ENCODE assay signal across 9 mouse cellular contexts in genomic region chr14:30699656-30700055, GRCm38 (mm10). TPM values are rescaled to one million over a fixed set of nuclear protein-coding genes. Genes with fewer than 3 reads are reported as not detected.
A peak's percentile ranks its signal among the peaks of the same experiment; 100 is the strongest.
DNase-seq lines count a peak whose midpoint lies in the region; ATAC-seq and TF ChIP-seq lines count a peak whose summit lies in the region.
"Had no signal": no experiment of that assay in that cellular context is flagged by ENCODE, and none has a peak within 500 bp of the region (broad histone marks: within the 10 kb centered on the region; RNA-seq: fewer than 3 reads in every experiment).

No protein-coding gene starts in this region.

- intact Hi-C loops in heart, adult 2 months (cut with DNase I): no loop called here

- no peak overlapping the region for H3K4me2 ChIP-seq in kidney, embryonic 15.5 days
- H3K4me2 ChIP-seq: limb, embryonic 12.5 days had no signal

- peak; percentile 38 to 53 for DNase-seq in heart, adult 2 months
- no peak for DNase-seq in heart, adult 11 months
- peak; percentile 70 for DNase-seq in 3T3-L1 (ENCODE audit: low read depth, low spot score)
- peak; percentile 72 for DNase-seq in R1 (ENCODE audit: low read depth, low spot score)
- DNase-seq in embryo, embryonic 9.5 days (ENCODE audit: extremely low spot score): peak; percentile 70
- peak; percentile 6 to 50 for DNase-seq in thymus, postnatal 10 days (ENCODE audit: low spot score in 2 of 2)

- no peaks in the 10 kb centered on the region for H3K79me2 ChIP-seq in heart, adult 2 months (replicated peaks; ENCODE audit: control insufficient read depth, insufficient read depth, low read length)

- TF ChIP-seq EP300 in heart, adult 2 months (IDR thresholded peaks at IDR 0.05; ENCODE audit: insufficient read depth, low read depth, low read length): no peak

- TF ChIP-seq POLR2A in heart, adult 2 months (IDR thresholded peaks at IDR 0.05; ENCODE audit: insufficient read depth, low read depth, low read length): no peak

- H3K27me3 ChIP-seq in heart, adult 2 months (ENCODE audit: control insufficient read depth, insufficient read depth, low read length): no peaks in the 10 kb centered on the region
- H3K27me3 ChIP-seq in kidney, embryonic 15.5 days: peaks cover under 1% of the 10 kb centered on the region; the same call in 1 of the 2 replicates
- H3K27me3 ChIP-seq: limb, embryonic 12.5 days had no signal

- peak; percentile 68 for TF ChIP-seq CTCF in heart, adult 2 months (IDR thresholded peaks at IDR 0.05)

- 0 out of 2 replicates have a peak, but pooled peaks have one; percentile 42 for ATAC-seq in kidney, embryonic 15.5 days (replicated peaks; ENCODE audit: low FRiP score)
- peak; percentile 49; the same call in 1 of the 2 replicates for ATAC-seq in megakaryocyte, adult 5-6 weeks (ENCODE audit: poor library complexity, severe bottlenecking)

- H3K9ac ChIP-seq in heart, adult 2 months (ENCODE audit: low read depth, low read length): no peak overlapping the region
- H3K9ac ChIP-seq in kidney, embryonic 15.5 days: no peak overlapping the region
- H3K9ac ChIP-seq: limb, embryonic 12.5 days had no signal

- 48% methylated on average over 8 of the region's 8 CpGs for WGBS in heart, adult 2 months
- 38% methylated on average over 8 of the region's 8 CpGs for WGBS in kidney, embryonic 15.5 days

- H3K4me3 ChIP-seq in heart, adult 2 months: no peak overlapping the region
- H3K4me3 ChIP-seq in kidney, embryonic 15.5 days (replicated peaks): no peak overlapping the region
- H3K4me3 ChIP-seq: limb, embryonic 12.5 days had no signal

- no peaks in the 10 kb centered on the region for H3K36me3 ChIP-seq in heart, adult 2 months (ENCODE audit: control insufficient read depth, insufficient read depth, low read length)
- H3K36me3 ChIP-seq in kidney, embryonic 15.5 days: no peaks in the 10 kb centered on the region
- H3K36me3 ChIP-seq: limb, embryonic 12.5 days had no signal

- H3K9me3 ChIP-seq in kidney, embryonic 15.5 days (replicated peaks): no peaks in the 10 kb centered on the region
- H3K9me3 ChIP-seq: limb, embryonic 12.5 days had no signal

- peaks cover 2% of the 10 kb centered on the region for H3K4me1 ChIP-seq in heart, adult 2 months (ENCODE audit: control insufficient read depth, insufficient read depth, low read length)
- no peaks in the 10 kb centered on the region; the same call in 1 of the 2 replicates for H3K4me1 ChIP-seq in kidney, embryonic 15.5 days

- no peak overlapping the region for H3K27ac ChIP-seq in heart, adult 2 months
- H3K27ac ChIP-seq in kidney, embryonic 15.5 days: no peak overlapping the region
- H3K27ac ChIP-seq: limb, embryonic 12.5 days had no signal

RNA-seq across cellular contexts. Expression of gene Sfmbt1, which starts 15.0 kb away (rescaled TPM):
- 10 to 100 TPM; 12.9 to 14.2 TPM for total RNA-seq in heart, adult 2 months (2021)
- 1.6 and 2.8 TPM in 2 replicates for polyA plus RNA-seq in heart, adult 2 months (2012; rRNA removed)
- polyA plus RNA-seq in kidney, embryonic 15.5 days (2015; fragmentation: Nextera tagmentation; extraction: Ambion mirVana): 14.7 and 15.0 TPM in 2 replicates
- total RNA-seq in megakaryocyte, adult 5-6 weeks (2015): 6.5 and 7.0 TPM in 2 replicates
- total RNA-seq in megakaryocyte, adult 5-6 weeks (2017): 7.3 and 7.6 TPM in 2 replicates

RNA-seq across cellular contexts. Expression of gene Rft1, which starts 45.5 kb away (rescaled TPM):
- total RNA-seq in heart, adult 2 months (2021): 1 to 10 TPM; 6.1 to 8.1 TPM
- 8.8 and 13.0 TPM in 2 replicates for polyA plus RNA-seq in heart, adult 2 months (2012; rRNA removed)
- polyA plus RNA-seq in kidney, embryonic 15.5 days (2015; fragmentation: Nextera tagmentation; extraction: Ambion mirVana): 18.8 and 20.2 TPM in 2 replicates
- total RNA-seq in megakaryocyte, adult 5-6 weeks (2015): 7.4 and 11.0 TPM in 2 replicates
- 12.8 TPM in 2 replicates for total RNA-seq in megakaryocyte, adult 5-6 weeks (2017)
